Mouse (Mus musculus) adrenal gland, postnatal 14 days (tissue): ENCODE data around the gene Cd2bp2. TPM values are rescaled to one million over a fixed set of nuclear protein-coding genes. Genes with fewer than 3 reads are reported as not detected.

ENCODE experiments used
- DNase-seq: peaks from one replicate; pipeline ENCODE4 v3.0.0; 2021; ENCODE audit warnings: mixed read lengths
- total RNA-seq: library from RNA; stranded (reverse); gene quantifications from 2 replicates; pipeline ENCODE4 v1.2.3, GENCODE M21; 2021

The Cd2bp2 gene
- total RNA-seq, 1 experiment from 2014 or later: 50.9 TPM

DNA sequence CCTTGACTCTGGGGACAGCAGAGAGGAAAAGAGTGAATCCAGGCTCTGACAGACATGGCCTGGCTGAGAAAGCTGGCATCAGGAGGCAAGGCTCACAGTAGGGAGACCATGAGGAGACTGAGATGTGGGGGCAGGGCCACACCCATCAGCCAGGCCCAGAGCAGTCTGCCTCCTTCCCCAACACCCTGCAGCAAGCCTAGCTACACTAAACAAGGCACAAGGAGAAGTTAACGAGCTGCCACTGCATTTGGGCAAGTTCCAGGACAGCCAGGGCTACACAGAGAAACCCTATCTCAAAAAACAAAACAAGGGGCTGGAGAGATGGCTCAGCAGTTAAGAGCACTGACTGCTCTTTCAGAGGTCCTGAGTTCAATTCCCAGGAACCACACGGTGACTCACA is 53.6 kb downstream of the Cd2bp2 start:
- DNase-seq: no peak

Other genes with a start within 250 kb of the Cd2bp2 start
- 1.7 and 2.2 TPM in 2 replicates for gene Asphd1, start 246.5 kb downstream of the Cd2bp2 start, total RNA-seq
- 54.2 and 62.2 TPM in 2 replicates for gene Sez6l2, start 245.5 kb downstream of the Cd2bp2 start, total RNA-seq
- 78.2 and 83.0 TPM in 2 replicates for gene Cdipt, start 220.1 kb downstream of the Cd2bp2 start, total RNA-seq
- gene Cdiptos, start 220.0 kb downstream of the Cd2bp2 start, total RNA-seq: 1.6 TPM in 2 replicates
- gene Mvp, start 181.4 kb downstream of the Cd2bp2 start, total RNA-seq: 61.7 and 63.8 TPM in 2 replicates
- gene Pagr1b, start 179.6 kb downstream of the Cd2bp2 start, total RNA-seq: 3.0 and 3.2 TPM in 2 replicates
- gene Pagr1a, start 178.7 kb downstream of the Cd2bp2 start, total RNA-seq: 7.9 and 24.6 TPM in 2 replicates
- 8.4 and 26.9 TPM in 2 replicates for gene Gm42742, start 175.0 kb downstream of the Cd2bp2 start, total RNA-seq
- gene Prrt2, start 174.8 kb downstream of the Cd2bp2 start, total RNA-seq: 3.5 and 4.6 TPM in 2 replicates
- gene Maz, start 169.0 kb downstream of the Cd2bp2 start, total RNA-seq: 133 and 142 TPM in 2 replicates
- 18.9 and 21.7 TPM in 2 replicates for gene Kif22, start 153.6 kb downstream of the Cd2bp2 start, total RNA-seq
- not detected in 2 replicates for gene Zg16, start 108.7 kb downstream of the Cd2bp2 start, total RNA-seq
- 1.3 and 5.7 TPM in 2 replicates for gene AI467606, start 104.7 kb downstream of the Cd2bp2 start, total RNA-seq
- gene Qprt, start 73.8 kb downstream of the Cd2bp2 start, total RNA-seq: 1.8 and 11.4 TPM in 2 replicates
- 1.4 and 7.9 TPM in 2 replicates for gene Spn, start 58.2 kb downstream of the Cd2bp2 start, total RNA-seq
- 38.9 and 45.6 TPM in 2 replicates for gene Tbc1d10b, start 12.4 kb upstream of the Cd2bp2 start, total RNA-seq
- 4.3 and 4.9 TPM in 2 replicates for gene Mylpf, start 12.8 kb upstream of the Cd2bp2 start, total RNA-seq
- 10.0 and 13.8 TPM in 2 replicates for gene Zfp553, start 37.0 kb upstream of the Cd2bp2 start, total RNA-seq
- gene Sept1, start 37.1 kb upstream of the Cd2bp2 start, total RNA-seq: 11.2 and 35.8 TPM in 2 replicates
- gene Zfp771, start 48.2 kb upstream of the Cd2bp2 start, total RNA-seq: 25.9 and 28.1 TPM in 2 replicates
- 48.3 and 57.5 TPM in 2 replicates for gene Dctpp1, start 64.7 kb upstream of the Cd2bp2 start, total RNA-seq
- gene Sephs2, start 78.0 kb upstream of the Cd2bp2 start, total RNA-seq: 147 and 187 TPM in 2 replicates
- gene Itgal, start 100.2 kb upstream of the Cd2bp2 start, total RNA-seq: 2.2 and 8.8 TPM in 2 replicates
- gene Zfp768, start 149.5 kb upstream of the Cd2bp2 start, total RNA-seq: 31.2 and 33.3 TPM in 2 replicates
- 8.7 and 10.0 TPM in 2 replicates for gene Zfp747, start 180.0 kb upstream of the Cd2bp2 start, total RNA-seq
- gene 9130019O22Rik, start 191.1 kb upstream of the Cd2bp2 start, total RNA-seq: 3.3 and 5.3 TPM in 2 replicates
- 8.5 and 9.4 TPM in 2 replicates for gene E430018J23Rik, start 197.6 kb upstream of the Cd2bp2 start, total RNA-seq
- gene Zfp764, start 210.8 kb upstream of the Cd2bp2 start, total RNA-seq: 6.4 and 6.8 TPM in 2 replicates
- gene Zfp688, start 226.0 kb upstream of the Cd2bp2 start, total RNA-seq: 8.9 and 11.9 TPM in 2 replicates